Mouse (Mus musculus) adrenal gland, adult (tissue): Measurements from ENCODE around the gene Xcl1.
A peak's percentile ranks its signal among the peaks of the same experiment; 100 is the strongest.
"Not testable (repeated sequence)": the region's sequence is repeated elsewhere in the genome, so short reads cannot be mapped to it uniquely, and the experiment has no call there.

Experiments used
- DNase-seq, 2 experiments: peaks; one replicate each; pipeline ENCODE4 v3.0.0; 2022 to 2023; ENCODE audit warnings: low spot score in 1 of 2; ENCODE audit not compliant: inconsistent age in 2 of 2

Gene Xcl1

GRCm38 (mm10) chr1:164935477-164936044, at the start of gene Xcl1:
Gene Xcl1, minus strand, starts transcription at chr1:164935527.
- DNase-seq: no peak

DNA sequence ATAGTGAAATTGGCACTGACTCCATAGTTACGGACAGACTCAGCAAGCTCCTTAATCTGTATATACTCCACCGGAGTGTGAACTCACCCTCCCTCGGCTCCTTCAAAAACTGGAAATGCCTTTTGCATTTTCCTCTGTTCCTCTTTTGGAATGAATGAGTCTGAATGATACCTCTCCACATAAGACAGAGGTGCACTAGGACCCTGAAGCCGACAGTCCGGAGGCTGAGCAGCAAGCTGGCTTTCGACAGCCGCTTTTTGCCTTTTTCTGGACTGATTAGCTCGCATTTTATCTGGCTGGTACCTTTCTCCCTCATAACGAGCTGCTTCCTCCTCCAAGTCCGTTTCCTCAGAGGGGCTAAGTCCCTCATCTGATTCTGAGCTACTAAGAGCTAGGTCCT, 49.4 kb upstream of the Xcl1 start:
- not testable (repeated sequence) for DNase-seq

- peak in 1 of 2 experiments; percentile 23 for DNase-seq
Observed at GRCm38 (mm10) chr1:164977351-164977750, 42.0 kb upstream of the Xcl1 start.

- DNase-seq: peak in 1 of 2 experiments; percentile 51
Observed at GRCm38 (mm10) chr1:164975729-164976128, 40.4 kb upstream of the Xcl1 start.

- no peak for DNase-seq
Observed at GRCm38 (mm10) chr1:164975276-164975675, 39.9 kb upstream of the Xcl1 start.

GRCm38 (mm10) chr1:164973790-164974189, 38.5 kb upstream of the Xcl1 start:
- no peak for DNase-seq

- no peak for DNase-seq
Observed at GRCm38 (mm10) chr1:164973341-164973740, 38.0 kb upstream of the Xcl1 start.

GRCm38 (mm10) chr1:164972744-164973143, 37.4 kb upstream of the Xcl1 start:
- DNase-seq: no peak

- DNase-seq: no peak
Observed at GRCm38 (mm10) chr1:164966095-164966698, 30.9 kb upstream of the Xcl1 start.

DNA sequence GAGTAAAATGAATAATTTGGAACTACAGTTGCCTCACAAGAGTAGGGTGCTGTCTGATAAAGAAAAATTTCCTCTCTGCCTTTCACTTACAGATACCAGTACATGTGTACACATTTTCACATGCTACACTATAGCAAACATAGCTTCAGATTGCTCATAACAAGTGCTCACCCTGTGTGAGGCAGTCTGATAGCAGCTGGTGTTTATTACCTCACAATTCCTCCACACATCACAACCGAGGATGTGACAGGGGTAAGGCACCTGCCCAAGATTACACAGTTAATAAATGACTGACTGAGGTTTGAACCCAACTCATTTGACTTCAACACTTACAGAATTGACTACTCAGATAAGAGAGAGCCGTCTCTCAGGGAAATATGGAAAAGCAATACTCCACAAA, 25.3 kb upstream of the Xcl1 start:
- DNase-seq: no peak

DNA sequence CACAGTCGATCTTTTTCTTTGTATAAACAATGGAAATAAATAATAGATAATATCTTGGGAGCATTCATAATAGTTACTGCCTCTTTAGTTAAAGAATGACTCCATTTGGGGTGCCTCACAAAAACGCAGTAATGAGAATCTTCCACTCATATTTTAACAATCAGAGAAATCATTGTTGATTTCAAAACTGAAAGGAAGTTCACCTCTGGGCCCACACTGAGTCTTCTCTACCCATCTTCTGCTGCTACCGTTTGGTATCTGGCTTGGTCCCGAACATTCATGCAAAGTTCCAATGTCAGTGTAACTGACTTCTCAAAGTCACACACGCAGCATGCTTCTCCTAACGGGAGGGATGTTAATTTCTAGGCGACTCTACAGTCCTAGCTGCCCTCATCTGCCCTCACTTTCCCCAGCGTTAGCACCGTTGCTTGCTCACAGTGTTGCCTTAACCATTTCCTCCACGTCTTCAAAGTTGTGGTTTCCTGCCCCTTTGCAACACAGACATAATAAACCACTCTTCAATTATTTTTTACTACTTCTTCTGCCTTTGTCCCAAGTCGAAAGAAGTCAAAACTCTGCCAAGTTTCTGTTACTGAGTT, 24.6 kb upstream of the Xcl1 start:
- DNase-seq: no peak

DNA sequence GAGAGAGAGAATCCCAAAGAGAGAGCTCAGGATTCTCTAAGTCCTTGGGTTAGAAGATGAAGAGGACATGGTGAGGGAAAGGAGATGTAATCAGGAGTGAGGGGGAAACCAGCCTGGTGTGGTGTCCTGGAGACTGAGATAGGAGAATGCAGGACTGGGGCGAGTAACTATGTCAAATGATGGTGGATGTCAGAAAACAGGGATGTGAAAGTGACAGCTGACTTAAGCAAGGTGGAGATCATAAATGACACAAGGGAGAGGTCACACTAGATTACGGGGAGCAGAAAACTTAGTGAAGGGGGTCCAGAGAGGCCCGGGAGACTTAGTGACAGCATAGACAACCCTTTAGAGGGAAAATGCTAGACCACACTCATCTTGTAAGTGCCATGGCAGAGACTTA, 23.8 kb upstream of the Xcl1 start:
- no peak for DNase-seq

- DNase-seq: no peak
Observed at GRCm38 (mm10) chr1:164957974-164958373, 22.6 kb upstream of the Xcl1 start.

DNA sequence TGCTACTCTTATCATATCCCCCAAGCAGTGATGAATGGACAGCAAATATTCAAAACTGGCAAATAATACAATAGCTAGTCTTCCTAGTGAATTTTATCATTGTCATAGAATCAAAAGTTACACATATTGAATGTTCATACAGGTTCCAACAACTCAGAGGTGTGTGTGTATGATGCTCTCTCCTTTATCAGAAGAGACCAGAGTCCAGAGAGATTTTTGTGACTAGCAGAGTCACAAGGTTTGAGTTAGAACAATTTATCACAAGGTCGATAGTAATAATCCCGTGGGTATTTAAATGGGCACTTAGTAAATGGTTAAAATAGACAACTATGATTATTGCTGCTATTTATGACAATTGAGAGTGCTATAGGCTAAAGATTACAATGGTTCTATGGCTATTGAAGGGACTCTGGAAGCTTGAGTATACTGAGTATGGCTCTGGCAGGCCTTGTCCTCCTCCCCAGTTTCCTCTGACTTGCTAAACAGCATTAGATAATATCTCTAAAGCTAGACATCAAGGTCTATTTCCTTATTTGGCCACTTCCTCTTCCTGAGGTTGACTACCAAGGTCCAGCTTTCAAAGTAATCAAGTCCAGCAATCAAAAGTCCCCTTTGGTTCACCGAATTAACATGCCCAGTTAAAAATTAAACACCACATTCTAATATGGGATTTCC, 21.5 kb upstream of the Xcl1 start:
- DNase-seq: peak in 1 of 2 experiments; percentile 31

- no peak for DNase-seq
Observed at GRCm38 (mm10) chr1:164955452-164956196, 20.3 kb upstream of the Xcl1 start.

GRCm38 (mm10) chr1:164953574-164953973, 18.2 kb upstream of the Xcl1 start:
- DNase-seq: no peak

DNA sequence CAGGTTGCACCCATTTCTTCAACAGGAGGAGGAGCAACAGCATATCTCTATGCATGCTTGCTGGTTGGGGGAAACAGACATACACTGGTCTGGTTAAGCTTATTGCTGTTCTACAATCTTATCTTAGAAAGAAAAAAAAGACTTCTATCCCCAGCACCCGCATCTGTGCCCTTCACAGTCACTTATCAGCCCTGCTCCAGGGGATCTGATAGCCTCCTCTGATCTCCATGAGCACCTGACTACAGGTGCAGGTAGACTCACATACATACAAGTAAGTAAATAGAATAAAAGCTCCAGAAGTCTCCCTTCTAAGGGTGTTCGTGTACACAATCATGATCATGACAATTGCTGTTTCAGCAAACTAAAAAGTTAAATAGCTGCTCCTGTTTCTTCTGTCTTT, 733 bp upstream of the Xcl1 start:
- no peak for DNase-seq

- DNase-seq: no peak
Observed at GRCm38 (mm10) chr1:164933441-164934188, 1.7 kb downstream of the Xcl1 start.

DNA sequence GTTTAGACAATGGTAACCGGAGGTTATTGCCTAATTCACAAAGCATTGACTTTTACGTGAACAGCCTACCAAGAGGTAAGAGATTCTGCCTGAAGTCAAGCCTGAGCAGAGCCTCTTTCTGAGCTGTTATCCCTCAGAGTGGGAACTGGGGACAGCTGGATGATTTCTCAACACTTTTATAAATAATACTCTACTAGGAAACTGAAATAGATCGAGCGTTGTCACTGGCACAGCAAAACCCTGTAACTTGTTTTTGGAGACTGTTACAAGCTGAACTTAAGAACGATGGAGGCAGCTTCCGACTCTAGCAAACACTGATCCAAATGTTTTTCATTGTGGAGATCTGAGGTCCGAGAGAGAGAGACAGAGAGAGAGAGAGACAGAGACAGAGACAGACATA, 4.2 kb downstream of the Xcl1 start:
- no peak for DNase-seq

DNA sequence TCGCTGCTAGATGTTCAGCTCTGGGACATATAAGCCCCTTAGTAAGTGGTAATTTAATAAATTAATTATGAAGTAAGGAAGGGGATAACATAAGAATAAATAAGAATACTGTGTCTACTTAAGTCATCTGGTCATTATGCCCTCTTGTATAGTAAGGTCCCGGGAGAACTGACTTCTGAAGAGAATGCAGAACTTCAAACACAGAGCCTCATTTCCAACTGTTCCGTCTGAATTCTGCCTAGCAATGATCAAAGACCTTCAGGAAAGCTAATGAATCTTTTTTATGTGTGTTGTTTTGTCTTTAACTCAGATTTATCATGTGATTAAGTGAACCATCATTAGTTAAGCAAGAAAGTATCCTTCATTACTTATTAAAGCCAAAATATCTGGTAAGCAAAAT, 5.3 kb downstream of the Xcl1 start:
- DNase-seq: no peak
